Mouse (Mus musculus) thymus, postnatal 25 days (tissue): ENCODE measurements around the gene Skint4.

Source experiments
- DNase-seq: peaks from one replicate; pipeline ENCODE4 v3.0.0; 2022

Skint4 gene

GRCm38 (mm10) chr4:112071716-112072115 is at the start of gene Skint4:
Gene Skint4 (plus strand): TSS chr4:112072016.
- DNase-seq = no peak
